Mouse (Mus musculus) urinary bladder, postnatal 36 days (tissue): ENCODE results near the gene Otop2.

Source experiments
- DNase-seq, 2 experiments: peaks; one replicate each; pipeline ENCODE4 v3.0.0; 2022; ENCODE audit warnings: low spot score in 2 of 2, mixed read lengths in 1 of 2

Otop2 gene

GRCm38 (mm10) chr11:115298160-115298559 lies 8.8 kb upstream of the Otop2 start:
- DNase-seq = no peak

- no peak for DNase-seq
These were observed 6.2 kb upstream of the Otop2 start for GRCm38 (mm10) chr11:115300745-115301144.

GRCm38 (mm10) chr11:115301351-115301750 lies 5.6 kb upstream of the Otop2 start:
- no peak for DNase-seq

GRCm38 (mm10) chr11:115303167-115303566 lies 3.8 kb upstream of the Otop2 start:
- DNase-seq = peak in 1 of 2 experiments; percentile 34

GRCm38 (mm10) chr11:115308781-115309180 lies 1.8 kb downstream of the Otop2 start:
- no peak for DNase-seq

GRCm38 (mm10) chr11:115314249-115314648 lies 7.3 kb downstream of the Otop2 start:
- DNase-seq = no peak

GRCm38 (mm10) chr11:115317204-115317603 lies 10.2 kb downstream of the Otop2 start:
- DNase-seq = no peak

GRCm38 (mm10) chr11:115318245-115319027 lies 11.5 kb downstream of the Otop2 start:
- DNase-seq = no peak

- DNase-seq = no peak
These were observed 12.9 kb downstream of the Otop2 start for GRCm38 (mm10) chr11:115319704-115320383.

GRCm38 (mm10) chr11:115321906-115322693 lies 15.1 kb downstream of the Otop2 start, which contains the start of gene Ush1g:
Gene Ush1g (minus strand): TSS chr11:115322041.
- DNase-seq = peak; percentile 30 to 36

GRCm38 (mm10) chr11:115323354-115323753 lies 16.4 kb downstream of the Otop2 start:
- no peak for DNase-seq

GRCm38 (mm10) chr11:115326730-115327129 lies 19.8 kb downstream of the Otop2 start:
- DNase-seq = no peak

GRCm38 (mm10) chr11:115329339-115329738 lies 22.4 kb downstream of the Otop2 start:
- no peak for DNase-seq

GRCm38 (mm10) chr11:115334531-115334930 lies 27.6 kb downstream of the Otop2 start, which contains the start of gene Otop3:
Gene Otop3 (plus strand): TSS chr11:115334731.
- no peak for DNase-seq

- peak in 1 of 2 experiments; percentile 36 for DNase-seq
These were observed 28.3 kb downstream of the Otop2 start for GRCm38 (mm10) chr11:115335223-115335622.

- no peak for DNase-seq
These were observed 29.2 kb downstream of the Otop2 start for GRCm38 (mm10) chr11:115336115-115336514.

- DNase-seq = no peak
These were observed 30.4 kb downstream of the Otop2 start for GRCm38 (mm10) chr11:115337350-115337749.

GRCm38 (mm10) chr11:115337826-115338225 lies 30.9 kb downstream of the Otop2 start:
- DNase-seq = no peak

GRCm38 (mm10) chr11:115341246-115341645 lies 34.3 kb downstream of the Otop2 start:
- DNase-seq = no peak

- no peak for DNase-seq
These were observed 34.9 kb downstream of the Otop2 start for GRCm38 (mm10) chr11:115341866-115342265.

GRCm38 (mm10) chr11:115344967-115345366 lies 38.0 kb downstream of the Otop2 start:
- DNase-seq = no peak

- no peak for DNase-seq
These were observed 38.6 kb downstream of the Otop2 start for GRCm38 (mm10) chr11:115345515-115345914.
